Mouse (Mus musculus) hindbrain, embryonic 15.5 days (tissue): ENCODE measurements at regions not wholly inside any gene's neighbourhood (a gene's known extent, or its start where the extent isn't known, plus 50 kb on each side); places are given as distances from the start of the nearest gene placed in this dataset.

Experiments used
- ATAC-seq: fragments of 200-750 bp; cut with Nextera tagmentation; 2 replicates; pipeline ENCODE4 v1.8.0; 2017; ENCODE audit warnings: low read depth, moderate number of reproducible peaks, moderate TSS enrichment; ENCODE audit not compliant: low FRiP score
- H3K27ac ChIP-seq: fragments of 300-500 bp; sonication (generic); replicated peaks from 2 replicates; pipeline ENCODE4 v1.5.1; 2015; ENCODE audit warnings: mild to moderate bottlenecking, inconsistent platforms
- H3K27me3 ChIP-seq: fragments of 300-500 bp; sonication (generic); 2 replicates; pipeline ENCODE4 v1.6.1; 2015; ENCODE audit warnings: control low read depth, inconsistent platforms
- H3K36me3 ChIP-seq: fragments of 300-500 bp; sonication (generic); 2 replicates; pipeline ENCODE4 v1.6.1; 2015; ENCODE audit warnings: control low read depth, inconsistent platforms
- H3K4me1 ChIP-seq: fragments of 300-500 bp; sonication (generic); replicated peaks from 2 replicates; pipeline ENCODE4 v1.6.1; 2015; ENCODE audit warnings: control low read depth, inconsistent platforms
- H3K4me2 ChIP-seq: fragments of 300-500 bp; sonication (generic); 2 replicates; pipeline ENCODE4 v1.6.1; 2015; ENCODE audit warnings: moderate library complexity, mild to moderate bottlenecking, inconsistent platforms
- H3K4me3 ChIP-seq: fragments of 300-500 bp; sonication (generic); 2 replicates; pipeline ENCODE4 v1.5.1; 2015; ENCODE audit warnings: mild to moderate bottlenecking, inconsistent platforms
- H3K9ac ChIP-seq: fragments of 300-500 bp; sonication (generic); 2 replicates; pipeline ENCODE4 v1.6.1; 2015; ENCODE audit warnings: inconsistent platforms
- H3K9me3 ChIP-seq: fragments of 300-500 bp; sonication (generic); 2 replicates; pipeline ENCODE4 v1.6.1; 2016; ENCODE audit warnings: control low read depth, inconsistent platforms
- WGBS: fragments of 180-500 bp; shearing (Covaris S2); methylation state at CpG from one replicate; pipeline ENCODE4 v1.1.7; 2015; 5-methylcytosine and 5-hydroxymethylcytosine counted together

DNA sequence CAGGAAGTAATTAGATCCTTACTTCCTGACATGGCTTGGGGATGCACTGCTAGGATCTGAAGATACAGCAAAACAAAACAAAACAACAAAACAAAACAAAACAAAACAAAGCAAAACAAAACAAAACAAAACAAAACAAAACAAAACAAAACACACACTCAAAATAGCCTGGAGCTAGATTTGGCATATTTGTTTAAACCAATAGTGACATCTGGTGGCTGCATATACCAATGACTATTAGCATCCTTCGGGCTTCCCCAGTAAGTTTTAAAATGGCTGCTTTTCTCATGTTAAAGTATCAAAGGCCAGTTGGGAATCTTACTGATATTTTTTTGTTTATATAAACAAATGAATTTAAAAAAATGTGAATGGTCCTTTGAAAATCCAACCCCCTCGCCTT, 52.9 kb upstream of the Ica1 start:
- Histone ChIP-seq H3K4me2 (no peak overlapping the region), H3K9me3 (no peaks in the 10 kb centered on the region), H3K27ac (no peak overlapping the region), H3K9ac (no peak overlapping the region), H3K4me3 (no peak overlapping the region), H3K36me3 (no peaks in the 10 kb centered on the region), H3K4me1 (no peaks in the 10 kb centered on the region), H3K27me3 (no peaks in the 10 kb centered on the region)
- ATAC-seq, result no peak
- 47% methylated on average over 2 of the region's 2 CpGs for WGBS

DNA sequence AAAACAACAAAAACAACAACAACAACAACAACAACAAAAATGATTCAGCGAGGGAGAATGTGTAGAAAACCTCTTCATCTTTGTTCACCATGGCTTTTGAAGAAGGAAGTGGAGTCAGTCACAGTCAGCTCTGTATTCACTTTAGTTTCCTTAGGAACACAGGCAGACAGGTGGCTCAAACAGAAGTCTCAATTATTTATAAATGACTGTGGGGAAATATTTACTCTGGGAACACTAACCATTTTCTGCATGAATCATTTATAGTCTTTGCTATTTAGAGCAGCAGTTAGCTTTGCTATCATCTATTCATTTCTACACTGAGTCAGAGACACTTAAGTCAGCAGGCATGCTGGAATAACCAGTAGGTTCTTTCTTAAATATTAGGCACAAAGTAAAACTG, 54.6 kb upstream of the Ica1 start:
- Histone ChIP-seq H3K9me3 (no peaks in the 10 kb centered on the region), H3K4me3 (no peak overlapping the region), H3K4me2 (no peak overlapping the region), H3K27ac (no peak overlapping the region), H3K27me3 (no peaks in the 10 kb centered on the region), H3K4me1 (no peaks in the 10 kb centered on the region), H3K36me3 (no peaks in the 10 kb centered on the region), H3K9ac (no peak overlapping the region)
- ATAC-seq, result no peak
- 81% methylated on average over 1 of the region's 1 CpGs for WGBS

DNA sequence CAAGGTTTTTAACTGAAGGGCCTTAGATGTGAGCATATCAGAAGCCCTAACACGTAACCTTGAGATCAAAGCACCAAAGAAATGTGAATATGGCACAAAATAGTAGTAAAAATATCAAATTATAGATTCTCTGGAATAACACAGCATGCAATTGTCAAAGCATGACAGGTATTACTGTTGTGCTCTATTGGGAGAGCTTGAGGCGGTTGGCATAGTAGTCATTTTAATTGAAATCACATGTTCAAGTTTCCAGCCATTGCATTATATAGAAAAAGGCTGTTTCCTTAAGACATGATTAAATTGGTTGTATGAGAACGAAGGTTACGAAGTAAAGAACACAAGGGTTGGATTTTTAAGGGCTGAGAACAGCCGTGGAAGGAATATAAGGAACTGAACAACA, 75.4 kb upstream of the Ica1 start:
- Histone ChIP-seq H3K27me3 (no peaks in the 10 kb centered on the region), H3K36me3 (no peaks in the 10 kb centered on the region), H3K4me1 (no peaks in the 10 kb centered on the region), H3K9ac (no peak overlapping the region), H3K9me3 (no peaks in the 10 kb centered on the region), H3K4me3 (no peak overlapping the region), H3K4me2 (no peak overlapping the region), H3K27ac (no peak overlapping the region)
- WGBS, result 80% methylated on average over 5 of the region's 5 CpGs
- no peak for ATAC-seq

DNA sequence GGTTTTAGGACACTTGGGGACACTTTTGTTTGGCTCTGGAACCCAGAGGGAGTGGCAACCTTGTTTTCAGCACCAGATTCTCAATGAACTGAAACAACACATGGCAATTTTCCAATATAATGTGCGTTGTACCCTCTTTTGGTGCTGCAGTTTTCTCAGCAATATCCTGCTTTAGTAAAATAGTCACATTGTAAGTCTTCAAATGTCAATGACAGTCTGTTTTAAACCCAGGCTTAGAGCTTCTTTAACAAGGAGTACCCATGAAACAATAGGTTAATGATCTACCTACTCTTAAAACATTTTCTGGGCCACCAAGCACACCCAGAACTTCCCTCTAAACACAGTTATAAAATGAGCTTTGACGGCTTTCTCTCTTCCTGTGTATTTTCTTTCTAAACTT, 82.3 kb upstream of the Ica1 start:
- Histone ChIP-seq H3K4me2 (no peak overlapping the region), H3K9ac (no peak overlapping the region), H3K27me3 (no peaks in the 10 kb centered on the region), H3K36me3 (no peaks in the 10 kb centered on the region), H3K27ac (no peak overlapping the region), H3K9me3 (no peaks in the 10 kb centered on the region), H3K4me3 (no peak overlapping the region), H3K4me1 (no peaks in the 10 kb centered on the region)
- no peak for ATAC-seq
- 69% methylated on average over 2 of the region's 2 CpGs for WGBS

DNA sequence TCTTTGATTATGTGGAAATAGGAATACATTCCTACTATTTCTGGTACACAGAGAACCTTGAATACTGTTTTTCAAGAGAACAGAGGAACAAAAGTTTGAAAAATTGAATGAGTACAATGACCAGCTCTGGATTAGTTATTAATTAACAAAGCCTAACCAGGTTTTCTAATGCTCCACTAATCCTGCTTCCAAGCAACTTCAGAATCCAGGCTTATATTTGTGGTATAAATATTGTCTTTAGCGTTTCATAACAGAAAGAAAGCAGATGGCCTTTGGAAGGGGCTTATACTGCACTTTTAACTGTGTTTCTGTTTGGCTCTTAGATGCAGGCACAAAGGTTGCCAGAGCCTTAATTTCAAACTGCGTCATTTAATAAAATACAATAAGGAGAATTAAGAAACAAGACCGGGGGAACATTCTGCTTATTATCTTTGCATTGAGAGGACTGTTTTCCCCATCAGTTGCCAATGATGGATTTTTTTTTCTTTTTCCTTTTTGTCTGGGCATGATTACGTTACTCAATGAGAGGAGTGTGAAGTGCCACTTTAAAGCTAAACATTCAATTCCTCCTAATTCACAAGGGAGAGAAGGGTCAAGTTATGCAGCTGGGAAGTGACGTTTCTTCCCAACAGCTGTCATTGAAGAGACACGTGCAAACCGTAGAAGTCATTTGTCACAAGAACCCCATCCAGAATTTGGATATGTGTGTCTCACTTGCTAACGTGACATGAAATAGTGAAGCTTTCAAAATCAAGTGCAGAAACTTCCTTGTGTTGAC, 84.2 kb upstream of the Nxph1 start:
- Histone ChIP-seq H3K27ac (no peak overlapping the region), H3K4me1 (no peaks in the 10 kb centered on the region), H3K36me3 (no peaks in the 10 kb centered on the region), H3K4me2 (no peak overlapping the region), H3K9ac (no peak overlapping the region), H3K9me3 (no peaks in the 10 kb centered on the region), H3K4me3 (no peak overlapping the region), H3K27me3 (no peaks in the 10 kb centered on the region)
- no peak for ATAC-seq
- 54% methylated on average over 8 of the region's 8 CpGs for WGBS

DNA sequence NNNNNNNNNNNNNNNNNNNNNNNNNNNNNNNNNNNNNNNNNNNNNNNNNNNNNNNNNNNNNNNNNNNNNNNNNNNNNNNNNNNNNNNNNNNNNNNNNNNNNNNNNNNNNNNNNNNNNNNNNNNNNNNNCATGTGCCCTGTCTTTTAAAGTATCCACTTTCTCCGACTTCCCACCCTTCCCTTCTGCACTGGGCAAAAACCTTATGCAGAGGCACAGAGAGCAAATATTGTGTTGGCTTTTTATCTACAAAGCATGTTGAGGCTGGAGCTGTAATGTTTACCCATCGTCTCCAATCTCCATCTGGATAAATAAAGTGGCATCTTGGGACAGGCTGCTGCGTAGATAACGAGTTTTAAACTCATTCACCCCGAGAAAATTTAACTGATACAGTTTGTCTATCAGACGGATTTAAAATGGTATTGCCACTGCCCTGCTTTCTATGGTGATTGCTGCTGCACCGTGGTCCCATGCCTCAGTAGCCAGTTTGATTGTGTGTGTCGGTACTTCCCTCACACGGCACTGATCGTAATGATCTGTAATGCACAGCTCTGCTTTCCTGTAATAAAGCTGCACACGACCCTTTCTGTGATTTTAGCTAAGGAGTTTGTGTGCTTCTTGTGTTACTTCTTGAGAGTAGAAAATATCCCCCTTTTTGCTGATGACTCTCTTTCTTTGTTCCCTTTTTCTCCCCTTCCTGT, 70.7 kb upstream of the Nxph1 start:
- Histone ChIP-seq H3K4me3 (no peak overlapping the region), H3K9me3 (no peaks in the 10 kb centered on the region), H3K36me3 (no peaks in the 10 kb centered on the region), H3K27me3 (no peaks in the 10 kb centered on the region), H3K4me1 (peaks cover 14% of the 10 kb centered on the region), H3K4me2 (peak overlapping the region; percentile 37), H3K27ac (peak overlapping the region; percentile 35), H3K9ac (no peak overlapping the region)
- 30% methylated on average over 11 of the region's 11 CpGs for WGBS
- peak; percentile 59; the same call in 1 of the 2 replicates for ATAC-seq

DNA sequence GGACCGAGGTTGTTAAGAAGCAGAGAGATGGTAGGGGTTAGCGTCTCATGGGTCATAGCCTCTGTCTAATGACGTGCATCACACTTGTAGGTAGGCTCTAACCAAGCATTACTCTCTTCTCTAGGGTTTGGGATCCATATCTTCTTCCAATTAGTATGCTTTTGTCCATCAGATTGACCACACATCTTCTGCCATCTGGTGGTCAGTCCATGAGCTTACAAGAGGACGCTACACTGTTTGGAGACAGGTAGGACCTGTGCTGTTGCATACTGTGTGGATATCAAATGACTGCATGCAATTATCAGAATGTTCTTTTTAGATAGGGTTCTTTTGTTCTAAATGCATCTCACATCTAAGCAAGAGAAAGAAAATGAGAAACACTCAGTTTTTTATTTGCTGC, 54.6 kb upstream of the Nxph1 start:
- H3K36me3 ChIP-seq, result no peaks in the 10 kb centered on the region
- H3K27ac ChIP-seq, result no peak overlapping the region
- H3K4me1 ChIP-seq, result peaks cover 10% of the 10 kb centered on the region
- no peak for ATAC-seq
- H3K4me3 ChIP-seq, result no peak overlapping the region
- no peak overlapping the region for H3K9ac ChIP-seq
- no peaks in the 10 kb centered on the region for H3K27me3 ChIP-seq
- H3K9me3 ChIP-seq, result no peaks in the 10 kb centered on the region
- WGBS, result 76% methylated on average over 4 of the region's 4 CpGs
- H3K4me2 ChIP-seq, result no peak overlapping the region

DNA sequence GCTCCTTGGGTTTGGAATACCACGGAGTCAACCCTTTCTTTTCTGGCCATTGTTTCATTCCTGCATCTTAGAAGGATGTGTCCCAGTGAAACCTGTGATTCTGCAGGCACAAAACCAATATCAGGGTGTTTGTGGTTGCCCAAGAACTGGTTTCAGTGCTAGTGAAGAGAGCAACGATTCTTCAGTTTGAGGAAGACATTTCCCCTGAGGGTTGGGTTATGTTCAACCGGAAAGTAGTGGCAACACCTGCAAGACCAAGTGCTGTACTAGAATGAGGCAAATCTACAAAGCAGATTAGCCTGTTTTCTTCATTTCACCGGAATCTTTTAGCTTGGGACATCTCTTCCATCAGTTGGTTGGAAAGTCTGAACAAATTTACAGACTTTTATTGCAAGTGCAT, 52.1 kb upstream of the Nxph1 start:
- ATAC-seq, result no peak
- 80% methylated on average over 4 of the region's 4 CpGs for WGBS
- H3K36me3 ChIP-seq, result no peaks in the 10 kb centered on the region

DNA sequence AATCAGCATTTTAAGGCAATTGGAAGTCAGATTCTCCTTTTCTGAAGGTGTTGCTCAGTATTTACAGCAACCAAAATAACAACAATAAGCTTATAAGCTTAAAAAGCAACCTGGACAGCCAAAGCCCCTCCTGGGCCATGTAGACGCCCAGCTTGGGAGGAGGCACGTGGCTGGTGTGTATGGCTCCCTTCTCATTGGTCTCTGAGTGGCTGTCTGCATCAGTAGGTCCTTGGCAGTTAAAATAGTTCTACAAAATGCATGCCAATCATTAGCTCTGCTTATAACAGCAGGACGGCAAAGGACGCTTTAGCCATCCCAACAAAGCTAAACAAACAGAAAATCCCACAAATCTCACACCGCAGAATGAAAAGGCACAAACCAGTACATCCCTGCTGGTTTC, 51.4 kb upstream of the Nxph1 start:
- peak; percentile 63; the same call in 1 of the 2 replicates for ATAC-seq
- H3K9me3 ChIP-seq, result no peaks in the 10 kb centered on the region

More for the DNA sequence above, 52.1 kb upstream of the Nxph1 start:
- Histone ChIP-seq H3K9me3 (no peaks in the 10 kb centered on the region), H3K4me1 (peaks cover 19% of the 10 kb centered on the region), H3K4me3 (no peak overlapping the region), H3K27ac (no peak overlapping the region), H3K27me3 (no peaks in the 10 kb centered on the region), H3K9ac (no peak overlapping the region), H3K4me2 (no peak overlapping the region)

DNA sequence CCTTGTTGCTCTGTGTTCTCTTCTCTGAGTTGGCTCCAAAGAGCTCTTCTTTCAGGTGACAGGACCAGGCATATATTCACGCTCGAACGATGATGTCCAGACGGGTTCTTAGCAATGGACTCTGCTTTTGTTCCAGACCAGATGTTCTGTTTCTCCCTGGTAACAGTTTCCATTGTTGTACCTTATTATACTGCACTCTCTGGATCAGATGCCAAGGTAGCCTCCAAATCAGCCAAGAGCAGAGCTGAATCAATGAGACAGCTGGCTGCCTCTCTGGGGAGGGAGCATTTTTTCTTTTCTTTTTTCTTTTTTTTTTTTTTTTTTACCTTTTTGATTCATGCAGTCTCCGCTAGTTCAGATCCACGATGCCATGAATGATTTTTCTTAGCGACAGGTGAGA, 50.9 kb upstream of the Nxph1 start:
- H3K9ac ChIP-seq, result no peak overlapping the region
- ATAC-seq, result peak; percentile 67
- H3K9me3 ChIP-seq, result no peaks in the 10 kb centered on the region
- peak overlapping the region; percentile 15; the same call in 1 of the 2 replicates for H3K4me2 ChIP-seq
- H3K27me3 ChIP-seq, result no peaks in the 10 kb centered on the region
- no peaks in the 10 kb centered on the region for H3K36me3 ChIP-seq
- H3K27ac ChIP-seq, result peak overlapping the region; percentile 51
- peaks cover 19% of the 10 kb centered on the region for H3K4me1 ChIP-seq
- 21% methylated on average over 7 of the region's 7 CpGs for WGBS
- H3K4me3 ChIP-seq, result no peak overlapping the region

More for the DNA sequence above, 51.4 kb upstream of the Nxph1 start:
- peaks cover 19% of the 10 kb centered on the region for H3K4me1 ChIP-seq
- WGBS, result 42% methylated on average over 5 of the region's 5 CpGs
- no peak overlapping the region for H3K4me2 ChIP-seq
- H3K4me3 ChIP-seq, result no peak overlapping the region
- no peaks in the 10 kb centered on the region for H3K27me3 ChIP-seq
- no peaks in the 10 kb centered on the region for H3K36me3 ChIP-seq
- H3K9ac ChIP-seq, result no peak overlapping the region
- H3K27ac ChIP-seq, result peak overlapping the region; percentile 51

DNA sequence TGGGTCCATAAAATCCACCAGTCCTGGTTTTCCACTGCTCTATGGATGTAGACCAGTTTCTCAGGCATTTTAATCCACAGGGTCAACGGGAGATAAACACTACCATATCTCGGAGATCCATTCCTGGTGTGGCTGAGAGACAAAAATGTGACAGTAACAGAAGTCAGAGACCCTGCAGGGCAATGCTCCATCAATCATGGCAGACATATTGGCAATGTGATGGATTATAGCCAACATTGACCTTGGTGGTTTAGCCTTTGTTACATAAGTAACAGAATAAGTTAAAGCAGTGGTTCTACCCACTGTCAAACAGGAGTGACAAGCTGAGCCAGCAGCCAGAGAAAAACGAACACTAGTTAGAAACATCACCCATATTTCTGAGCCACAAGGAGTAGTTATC, 50.0 kb upstream of the Nxph1 start:
- no peaks in the 10 kb centered on the region for H3K27me3 ChIP-seq
- no peak overlapping the region for H3K27ac ChIP-seq
- no peak overlapping the region for H3K4me3 ChIP-seq
- no peak overlapping the region for H3K4me2 ChIP-seq
- no peak overlapping the region for H3K9ac ChIP-seq
- H3K36me3 ChIP-seq, result no peaks in the 10 kb centered on the region
- peaks cover 19% of the 10 kb centered on the region for H3K4me1 ChIP-seq
- WGBS, result 41% methylated on average over 3 of the region's 3 CpGs
- H3K9me3 ChIP-seq, result no peaks in the 10 kb centered on the region
- no peak for ATAC-seq
